Mouse (Mus musculus): Measurements from ENCODE around the gene Itgax. TPM values are rescaled to one million over a fixed set of nuclear protein-coding genes. Genes with fewer than 3 reads are reported as not detected.
"Not testable (repeated sequence)": the region's sequence is repeated elsewhere in the genome, so short reads cannot be mapped to it uniquely, and the experiment has no call there.

Gene Itgax
- polyA plus RNA-seq, 1 experiment from 2014 or later = 0.18 TPM

- DNase-seq (ENCODE audit: low spot score) (no peak), ATAC-seq (replicated peaks; ENCODE audit: low FRiP score) (no peak)
- H3K4me2 ChIP-seq = no peak overlapping the region
- no peaks in the 10 kb centered on the region for H3K9me3 ChIP-seq (ENCODE audit: control insufficient read depth, low read length)
- H3K9ac ChIP-seq (ENCODE audit: low read depth, low read length) = no peak overlapping the region
- 85% methylated on average over 6 of the region's 6 CpGs for WGBS
- H3K4me3 ChIP-seq (ENCODE audit: low read depth, low read length) = no peak overlapping the region
- H3K4me1 ChIP-seq (replicated peaks; ENCODE audit: control insufficient read depth, insufficient read depth, low read length) = no peaks in the 10 kb centered on the region
- no peak overlapping the region for H3K27ac ChIP-seq (ENCODE audit: low read depth, low read length)
- no peaks in the 10 kb centered on the region for H3K27me3 ChIP-seq (replicated peaks; ENCODE audit: control insufficient read depth, insufficient read depth, low read length)
- no peaks in the 10 kb centered on the region for H3K36me3 ChIP-seq (ENCODE audit: control insufficient read depth, insufficient read depth, low read length)
Measured at GRCm38 (mm10) chr7:128139611-128140010, 10.3 kb downstream of the Itgax start.

GRCm38 (mm10) chr7:128150970-128151369 lies 21.6 kb downstream of the Itgax start:
- no peak overlapping the region for H3K4me2 ChIP-seq
- no peak for DNase-seq (ENCODE audit: low spot score)
- 87% methylated on average over 8 of the region's 8 CpGs for WGBS
- H3K9me3 ChIP-seq (ENCODE audit: control insufficient read depth, low read length) = no peaks in the 10 kb centered on the region
- H3K4me3 ChIP-seq (ENCODE audit: low read depth, low read length) = no peak overlapping the region
- no peaks in the 10 kb centered on the region for H3K36me3 ChIP-seq (ENCODE audit: control insufficient read depth, insufficient read depth, low read length)
- no peak for ATAC-seq (replicated peaks; ENCODE audit: low FRiP score)
- H3K4me1 ChIP-seq (replicated peaks; ENCODE audit: control insufficient read depth, insufficient read depth, low read length) = no peaks in the 10 kb centered on the region
- H3K9ac ChIP-seq (ENCODE audit: low read depth, low read length) = no peak overlapping the region
- no peaks in the 10 kb centered on the region for H3K27me3 ChIP-seq (replicated peaks; ENCODE audit: control insufficient read depth, insufficient read depth, low read length)
- no peak overlapping the region for H3K27ac ChIP-seq (ENCODE audit: low read depth, low read length)

GRCm38 (mm10) chr7:128154076-128154475 lies 24.7 kb downstream of the Itgax start, which contains the start of gene Itgad:
TSS of gene Itgad (plus strand) at chr7:128154376.
- Histone ChIP-seq H3K4me2 (no peak within 1 kb of the TSS), H3K9ac (ENCODE audit: low read depth, low read length) (no peak within 1 kb of the TSS), H3K4me3 (ENCODE audit: low read depth, low read length) (no peak within 1 kb of the TSS), H3K9me3 (ENCODE audit: control insufficient read depth, low read length) (no peaks in the 10 kb centered on the region), H3K4me1 (replicated peaks; ENCODE audit: control insufficient read depth, insufficient read depth, low read length) (no peaks in the 10 kb centered on the region), H3K27ac (ENCODE audit: low read depth, low read length) (no peak within 1 kb of the TSS), H3K36me3 (ENCODE audit: control insufficient read depth, insufficient read depth, low read length) (no peaks in the 10 kb centered on the region), H3K27me3 (replicated peaks; ENCODE audit: control insufficient read depth, insufficient read depth, low read length) (no peaks in the 10 kb centered on the region)
- DNase-seq (ENCODE audit: low spot score) = no peak
- 92% methylated on average over 21 of the region's 21 CpGs for WGBS
- no peak for ATAC-seq (replicated peaks; ENCODE audit: low FRiP score)

- Histone ChIP-seq H3K9ac (ENCODE audit: low read depth, low read length) (no peak overlapping the region), H3K9me3 (ENCODE audit: control insufficient read depth, low read length) (no peaks in the 10 kb centered on the region), H3K4me1 (replicated peaks; ENCODE audit: control insufficient read depth, insufficient read depth, low read length) (no peaks in the 10 kb centered on the region), H3K27me3 (replicated peaks; ENCODE audit: control insufficient read depth, insufficient read depth, low read length) (no peaks in the 10 kb centered on the region), H3K4me2 (no peak overlapping the region), H3K36me3 (ENCODE audit: control insufficient read depth, insufficient read depth, low read length) (no peaks in the 10 kb centered on the region), H3K27ac (ENCODE audit: low read depth, low read length) (no peak overlapping the region), H3K4me3 (ENCODE audit: low read depth, low read length) (no peak overlapping the region)
- ATAC-seq (replicated peaks; ENCODE audit: low FRiP score) (no peak), DNase-seq (ENCODE audit: low spot score) (no peak)
- 41% methylated on average over 10 of the region's 10 CpGs for WGBS
Measured at GRCm38 (mm10) chr7:128154924-128155323, 25.6 kb downstream of the Itgax start.

GRCm38 (mm10) chr7:128158688-128159354 lies 29.5 kb downstream of the Itgax start:
- not testable (repeated sequence) for H3K4me1 ChIP-seq (replicated peaks; ENCODE audit: control insufficient read depth, insufficient read depth, low read length); H3K36me3 ChIP-seq (ENCODE audit: control insufficient read depth, insufficient read depth, low read length); H3K9ac ChIP-seq (ENCODE audit: low read depth, low read length); H3K27ac ChIP-seq (ENCODE audit: low read depth, low read length); ATAC-seq (replicated peaks; ENCODE audit: low FRiP score); H3K4me3 ChIP-seq (ENCODE audit: low read depth, low read length); H3K4me2 ChIP-seq; H3K27me3 ChIP-seq (replicated peaks; ENCODE audit: control insufficient read depth, insufficient read depth, low read length); DNase-seq (ENCODE audit: low spot score); H3K9me3 ChIP-seq (ENCODE audit: control insufficient read depth, low read length)
- WGBS = 44% methylated on average over 7 of the region's 8 CpGs

- no peaks in the 10 kb centered on the region for H3K4me1 ChIP-seq (replicated peaks; ENCODE audit: control insufficient read depth, insufficient read depth, low read length)
- no peak overlapping the region for H3K27ac ChIP-seq (ENCODE audit: low read depth, low read length)
- H3K36me3 ChIP-seq (ENCODE audit: control insufficient read depth, insufficient read depth, low read length) = no peaks in the 10 kb centered on the region
- WGBS = 90% methylated on average over 4 of the region's 4 CpGs
- H3K4me2 ChIP-seq = no peak overlapping the region
- no peak overlapping the region for H3K9ac ChIP-seq (ENCODE audit: low read depth, low read length)
- no peaks in the 10 kb centered on the region for H3K9me3 ChIP-seq (ENCODE audit: control insufficient read depth, low read length)
- no peak overlapping the region for H3K4me3 ChIP-seq (ENCODE audit: low read depth, low read length)
- H3K27me3 ChIP-seq (replicated peaks; ENCODE audit: control insufficient read depth, insufficient read depth, low read length) = no peaks in the 10 kb centered on the region
- DNase-seq (ENCODE audit: low spot score) = no peak
- no peak for ATAC-seq (replicated peaks; ENCODE audit: low FRiP score)
Measured at GRCm38 (mm10) chr7:128164001-128164400, 34.7 kb downstream of the Itgax start.

GRCm38 (mm10) chr7:128166391-128166790 lies 37.0 kb downstream of the Itgax start:
- Histone ChIP-seq H3K27me3 (replicated peaks; ENCODE audit: control insufficient read depth, insufficient read depth, low read length) (no peaks in the 10 kb centered on the region), H3K4me3 (ENCODE audit: low read depth, low read length) (no peak overlapping the region), H3K4me2 (no peak overlapping the region), H3K27ac (ENCODE audit: low read depth, low read length) (no peak overlapping the region), H3K36me3 (ENCODE audit: control insufficient read depth, insufficient read depth, low read length) (no peaks in the 10 kb centered on the region), H3K4me1 (replicated peaks; ENCODE audit: control insufficient read depth, insufficient read depth, low read length) (no peaks in the 10 kb centered on the region), H3K9me3 (ENCODE audit: control insufficient read depth, low read length) (no peaks in the 10 kb centered on the region), H3K9ac (ENCODE audit: low read depth, low read length) (no peak overlapping the region)
- ATAC-seq (replicated peaks; ENCODE audit: low FRiP score) = no peak
- DNase-seq (ENCODE audit: low spot score) = no peak
- 89% methylated on average over 7 of the region's 7 CpGs for WGBS

GRCm38 (mm10) chr7:128169996-128170395 lies 40.6 kb downstream of the Itgax start:
- no peak overlapping the region for H3K9ac ChIP-seq (ENCODE audit: low read depth, low read length)
- no peak overlapping the region for H3K27ac ChIP-seq (ENCODE audit: low read depth, low read length)
- no peaks in the 10 kb centered on the region for H3K4me1 ChIP-seq (replicated peaks; ENCODE audit: control insufficient read depth, insufficient read depth, low read length)
- no peak overlapping the region for H3K4me3 ChIP-seq (ENCODE audit: low read depth, low read length)
- no peak overlapping the region for H3K4me2 ChIP-seq
- 77% methylated on average over 3 of the region's 3 CpGs for whole genome bisulfite sequencing
- DNase-seq (ENCODE audit: low spot score) = no peak
- ATAC-seq (replicated peaks; ENCODE audit: low FRiP score) = no peak
- H3K36me3 ChIP-seq (ENCODE audit: control insufficient read depth, insufficient read depth, low read length) = no peaks in the 10 kb centered on the region
- no peaks in the 10 kb centered on the region for H3K27me3 ChIP-seq (replicated peaks; ENCODE audit: control insufficient read depth, insufficient read depth, low read length)
- no peaks in the 10 kb centered on the region for H3K9me3 ChIP-seq (ENCODE audit: control insufficient read depth, low read length)

GRCm38 (mm10) chr7:128178385-128178784 lies 49.0 kb downstream of the Itgax start:
- DNase-seq (ENCODE audit: low spot score) (no peak), ATAC-seq (replicated peaks; ENCODE audit: low FRiP score) (no peak)
- 46% methylated on average over 2 of the region's 2 CpGs for WGBS
- H3K4me2 ChIP-seq = no peak overlapping the region
- no peaks in the 10 kb centered on the region for H3K9me3 ChIP-seq (ENCODE audit: control insufficient read depth, low read length)
- H3K4me1 ChIP-seq (replicated peaks; ENCODE audit: control insufficient read depth, insufficient read depth, low read length) = no peaks in the 10 kb centered on the region
- H3K4me3 ChIP-seq (ENCODE audit: low read depth, low read length) = no peak overlapping the region
- no peak overlapping the region for H3K9ac ChIP-seq (ENCODE audit: low read depth, low read length)
- H3K27ac ChIP-seq (ENCODE audit: low read depth, low read length) = no peak overlapping the region
- no peaks in the 10 kb centered on the region for H3K27me3 ChIP-seq (replicated peaks; ENCODE audit: control insufficient read depth, insufficient read depth, low read length)
- H3K36me3 ChIP-seq (ENCODE audit: control insufficient read depth, insufficient read depth, low read length) = no peaks in the 10 kb centered on the region
